Mouse (Mus musculus): ENCODE data around the gene Mrps18b.
A peak's percentile ranks its signal among the peaks of the same experiment; 100 is the strongest.

Mrps18b gene

DNA sequence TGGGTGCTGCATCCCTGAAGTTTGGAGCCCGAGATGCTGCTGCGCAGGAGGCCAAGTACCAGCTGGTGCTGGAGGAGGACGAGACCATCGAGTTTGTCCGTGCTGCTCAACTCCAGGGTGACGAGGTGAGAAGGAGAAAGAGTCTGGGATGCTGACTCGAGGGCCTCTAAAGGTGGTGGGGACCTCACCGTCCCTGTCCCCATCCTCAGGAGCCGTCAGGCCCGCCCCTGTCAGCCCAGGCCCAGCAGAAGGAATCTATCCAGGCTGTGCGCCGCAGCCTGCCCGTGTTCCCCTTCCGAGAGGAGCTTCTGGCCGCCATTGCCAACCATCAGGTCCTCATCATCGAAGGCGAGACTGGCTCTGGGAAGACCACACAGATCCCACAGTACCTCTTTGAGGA lies 33.3 kb downstream of the Mrps18b start:
- no peak for DNase-seq (ENCODE audit: extremely low read depth, insufficient read length, low spot score)

DNA sequence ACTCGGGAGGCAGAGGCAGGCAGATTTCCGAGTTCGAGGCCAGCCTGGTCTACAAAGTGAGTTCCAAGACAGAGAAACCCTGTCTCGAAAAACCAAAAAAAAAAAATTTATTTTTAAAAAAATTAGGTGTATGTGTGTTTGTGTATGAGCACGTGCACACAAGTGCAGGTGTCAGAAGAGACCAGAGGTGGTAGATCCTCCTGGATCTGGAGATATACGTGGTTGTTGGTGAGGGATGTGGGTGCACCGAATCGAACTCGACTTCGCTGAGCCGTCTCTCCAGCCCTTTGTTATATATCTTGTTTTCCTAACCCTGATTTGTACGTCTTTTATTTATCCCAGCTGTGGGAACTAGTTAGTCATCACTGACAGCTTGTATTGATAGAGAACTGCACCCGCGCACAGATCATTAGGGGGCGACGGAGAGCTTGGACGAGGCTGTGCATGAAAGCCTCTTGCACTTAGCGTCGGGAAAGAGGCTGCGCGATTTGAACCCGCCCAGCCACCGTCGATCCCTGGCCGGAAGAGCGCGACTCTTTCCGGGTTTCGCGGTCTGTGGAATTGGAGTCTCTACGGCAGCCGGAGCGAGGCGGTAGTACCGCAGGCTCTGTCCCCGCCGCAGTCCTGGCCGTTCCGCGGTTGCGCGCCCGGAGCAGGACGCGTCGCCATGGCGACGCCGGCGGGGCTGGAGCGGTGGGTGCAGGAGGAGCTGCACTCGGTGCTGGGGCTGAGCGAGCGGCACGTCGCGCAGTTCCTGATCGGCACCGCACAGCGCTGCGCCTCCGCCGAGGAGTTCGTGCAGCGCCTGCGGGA lies 36.7 kb downstream of the Mrps18b start, which contains the start of gene Dhx16:
TSS of gene Dhx16 (plus strand) at position 575 of the 813 bp plus-strand sequence.
- DNase-seq (ENCODE audit: extremely low read depth, insufficient read length, low spot score), result peak; percentile 97

DNA sequence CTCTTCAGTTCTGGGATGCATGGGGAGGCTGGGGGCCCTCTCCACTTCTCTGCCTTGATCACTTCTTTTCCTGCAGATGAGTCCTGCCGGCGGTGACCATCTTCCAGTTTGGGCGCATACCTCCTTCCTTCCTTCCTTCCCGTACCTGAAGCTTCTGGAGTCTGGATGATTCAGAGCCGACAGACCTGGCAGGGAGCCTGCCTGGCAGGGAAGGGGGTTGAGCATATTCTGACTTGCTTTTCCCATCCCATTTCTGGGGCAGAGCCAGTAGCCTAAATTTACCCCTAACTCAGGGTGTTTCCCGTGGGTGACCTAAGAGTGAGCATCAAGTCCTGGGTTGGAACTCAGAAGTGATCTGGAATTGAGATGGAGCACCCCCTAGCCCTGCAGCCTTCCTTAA lies 41.5 kb downstream of the Mrps18b start:
- DNase-seq (ENCODE audit: extremely low read depth, insufficient read length, low spot score), result no peak

DNA sequence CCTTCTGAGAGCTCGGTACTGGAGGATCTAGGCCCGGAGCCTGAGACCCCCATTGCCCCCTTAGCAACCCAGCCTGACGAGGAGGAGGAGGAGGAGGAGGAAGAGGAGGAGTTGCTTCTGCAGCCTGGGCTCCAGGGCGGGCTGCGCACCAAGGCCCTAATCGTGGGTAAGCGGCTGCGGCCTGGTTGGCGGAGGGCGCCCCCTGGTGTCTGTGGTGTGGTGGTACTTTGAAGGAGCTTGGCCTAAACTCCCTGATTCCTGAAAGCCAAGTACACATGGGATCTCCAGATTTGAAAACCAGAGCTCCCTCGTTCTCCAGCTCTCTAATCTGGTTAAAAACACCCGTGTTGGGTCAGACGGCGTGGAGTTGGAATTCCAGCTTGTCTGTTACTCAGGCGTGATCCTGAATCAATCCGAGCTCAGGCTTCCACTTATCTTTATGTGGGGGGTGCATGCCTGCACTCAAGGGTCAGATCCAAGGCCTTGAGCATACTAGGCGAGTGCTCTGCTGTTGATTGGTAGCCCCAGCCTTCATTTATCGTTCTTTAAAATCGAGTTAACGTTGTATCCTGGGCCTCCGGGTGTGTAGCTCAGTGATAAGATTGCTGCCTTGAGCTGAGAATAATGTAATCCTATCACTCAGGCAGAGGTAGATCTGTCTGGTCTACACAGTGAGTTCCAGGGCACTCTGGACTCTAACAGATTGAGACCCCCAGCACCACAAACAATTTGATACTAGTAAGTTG lies 42.2 kb downstream of the Mrps18b start:
- DNase-seq (ENCODE audit: extremely low read depth, insufficient read length, low spot score), result peak; percentile 81

DNA sequence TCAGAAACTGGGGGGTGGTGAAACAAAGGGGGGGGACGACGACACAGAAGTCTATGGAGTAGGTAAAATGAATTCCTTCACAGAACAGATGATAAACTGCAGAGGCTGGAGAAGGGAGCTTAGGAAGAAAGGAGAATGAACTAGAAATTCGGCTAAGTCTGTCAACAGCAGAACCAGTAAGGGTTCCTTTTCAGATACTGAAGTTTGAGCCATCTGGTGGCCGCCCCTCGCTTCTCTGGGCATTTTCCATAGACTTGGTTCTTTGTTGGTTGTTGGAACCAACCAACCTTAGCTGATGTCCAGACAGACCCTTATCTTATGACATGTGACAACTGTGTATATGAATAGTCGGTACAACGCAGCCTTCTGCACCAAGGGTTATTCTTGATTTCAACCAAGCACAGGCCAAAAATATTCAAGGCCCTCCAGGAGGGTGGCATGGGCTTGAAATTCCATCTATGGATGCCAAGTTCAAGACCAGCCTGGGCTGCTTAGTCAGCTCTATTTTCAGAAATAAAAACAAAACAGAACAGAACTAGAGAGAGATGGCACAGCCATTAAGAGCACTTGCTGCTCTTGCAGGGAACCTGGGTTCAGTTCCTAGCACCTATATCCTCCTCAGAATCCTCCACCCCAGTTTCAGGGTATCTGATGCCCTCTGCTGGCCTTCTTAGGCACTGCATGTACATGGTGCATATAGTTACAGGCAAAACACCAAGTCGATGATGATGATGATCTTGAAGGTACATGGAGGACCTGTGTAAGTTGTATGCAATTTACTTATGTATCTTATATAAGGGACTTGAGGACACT lies 45.1 kb downstream of the Mrps18b start:
- DNase-seq (ENCODE audit: extremely low read depth, insufficient read length, low spot score), result no peak

DNA sequence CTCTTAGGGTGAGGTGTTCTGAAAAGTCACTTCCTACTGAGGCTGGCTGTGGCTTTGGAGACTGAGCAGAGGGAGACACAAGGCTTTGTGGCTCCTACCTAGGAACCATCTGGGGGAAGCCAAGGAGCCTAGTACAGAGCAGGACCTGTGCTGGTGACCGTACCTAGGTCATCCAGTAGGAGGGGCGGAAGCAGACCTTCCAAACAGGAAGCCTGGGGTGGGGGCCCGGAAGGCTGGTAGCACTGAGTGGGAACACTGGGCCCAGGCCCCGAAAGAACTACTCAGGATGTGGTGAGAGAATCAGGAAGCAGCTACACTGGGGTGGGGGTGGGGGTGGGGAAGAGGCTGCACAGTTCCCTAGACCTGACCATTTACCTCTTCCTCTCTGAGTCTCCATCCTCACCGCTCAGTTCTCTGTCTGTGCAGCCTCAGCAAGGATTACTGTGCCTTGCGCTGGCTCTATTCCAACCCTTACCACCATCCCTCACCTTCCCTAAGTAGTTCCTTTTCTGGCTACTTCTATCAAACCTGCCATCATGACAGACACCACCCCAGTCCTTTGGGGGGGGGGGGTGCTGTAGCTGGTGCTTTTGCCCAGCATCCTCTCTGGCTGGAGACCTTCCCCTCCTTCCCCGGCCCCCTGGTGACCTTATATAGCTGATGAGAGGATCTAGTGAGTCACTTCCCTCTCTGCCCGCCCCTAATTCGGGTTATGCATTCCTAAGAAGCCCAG lies 45.9 kb downstream of the Mrps18b start:
- peak; percentile 86 for DNase-seq (ENCODE audit: extremely low read depth, insufficient read length, low spot score)

DNA sequence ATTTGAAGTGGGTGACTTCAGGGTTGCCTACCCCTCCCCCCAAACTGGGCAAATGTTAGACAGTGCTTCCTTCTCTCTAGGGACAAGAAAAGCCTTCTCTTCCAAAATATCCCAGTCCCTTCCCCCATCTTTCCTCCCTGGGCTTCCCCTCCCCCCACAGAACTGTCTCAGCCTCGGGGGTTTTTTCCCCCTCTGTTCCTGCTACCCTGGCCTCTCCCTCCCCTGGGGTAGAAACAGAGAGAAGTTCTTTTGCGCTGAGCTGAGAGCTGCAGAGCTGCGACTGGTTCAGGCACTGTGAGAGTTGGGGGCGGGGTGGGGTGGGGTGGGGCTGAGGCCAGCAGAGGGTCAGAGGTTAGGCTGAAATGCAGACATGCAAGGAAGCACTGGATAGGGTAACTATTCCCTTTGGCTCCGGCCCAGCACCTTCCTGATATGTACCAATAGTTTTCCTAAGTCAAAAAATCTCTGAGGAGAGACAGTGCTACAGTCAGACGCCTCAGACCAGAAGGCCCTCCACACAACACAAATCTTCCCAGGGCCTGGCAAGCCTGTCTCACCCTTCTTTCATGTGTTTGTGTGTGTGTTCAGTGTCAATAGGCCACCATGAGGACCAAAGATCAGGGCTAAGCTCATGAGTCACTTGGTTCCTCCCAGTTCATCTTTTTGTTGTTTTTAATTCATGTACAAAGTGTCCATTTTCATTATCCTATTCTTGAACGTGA lies 46.7 kb downstream of the Mrps18b start:
- peak; percentile 62 for DNase-seq (ENCODE audit: extremely low read depth, insufficient read length, low spot score)

DNA sequence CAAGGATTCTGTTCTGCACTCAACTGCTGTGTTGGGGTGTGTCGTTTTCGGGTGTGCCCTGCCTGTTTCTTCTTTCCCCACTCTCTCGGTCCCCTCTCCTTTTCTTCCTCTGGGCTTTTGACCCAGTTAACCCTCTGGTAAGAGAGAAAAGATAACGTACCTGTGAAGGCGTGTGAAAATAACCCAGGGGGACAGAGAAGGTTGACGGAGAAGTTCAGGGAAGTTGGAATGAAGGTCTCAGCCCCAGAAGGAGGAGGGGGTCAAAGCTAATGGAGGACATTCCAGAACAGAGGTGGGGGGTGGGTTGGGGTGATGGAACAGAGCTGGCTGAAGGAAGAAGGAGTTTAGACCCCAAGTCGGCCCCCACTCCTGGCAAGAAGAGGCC lies 47.2 kb downstream of the Mrps18b start:
- DNase-seq (ENCODE audit: extremely low read depth, insufficient read length, low spot score), result no peak

DNA sequence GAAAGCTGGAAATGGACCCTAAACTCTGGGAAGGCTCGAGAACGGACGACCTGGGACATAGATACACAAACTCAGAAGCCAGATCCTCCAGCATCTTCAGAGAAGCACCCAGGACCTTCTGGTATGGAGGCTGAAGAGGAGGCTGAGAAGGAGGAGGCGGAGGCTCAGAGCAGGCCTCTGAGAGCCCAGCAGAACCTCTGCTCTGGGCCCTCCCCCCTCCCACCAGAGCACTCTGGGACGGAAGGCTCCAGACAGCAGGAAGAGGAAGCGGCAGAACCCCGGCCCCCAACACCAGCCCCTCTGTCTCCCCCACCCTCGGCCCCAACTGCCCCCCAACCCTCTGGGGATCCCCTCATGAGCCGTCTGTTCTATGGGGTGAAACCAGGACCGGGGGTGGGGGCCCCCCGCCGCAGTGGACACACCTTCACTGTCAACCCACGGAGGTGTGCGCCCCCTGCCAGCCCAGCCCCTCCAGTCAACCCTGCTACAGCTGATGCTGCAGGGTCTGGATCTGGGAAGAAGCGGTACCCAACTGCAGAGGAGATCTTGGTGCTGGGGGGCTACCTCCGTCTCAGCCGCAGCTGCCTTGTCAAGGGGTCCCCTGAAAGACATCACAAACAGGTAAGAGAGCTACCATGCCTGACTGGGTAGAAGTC lies 47.9 kb downstream of the Mrps18b start:
- peak; percentile 46 for DNase-seq (ENCODE audit: extremely low read depth, insufficient read length, low spot score)

DNA sequence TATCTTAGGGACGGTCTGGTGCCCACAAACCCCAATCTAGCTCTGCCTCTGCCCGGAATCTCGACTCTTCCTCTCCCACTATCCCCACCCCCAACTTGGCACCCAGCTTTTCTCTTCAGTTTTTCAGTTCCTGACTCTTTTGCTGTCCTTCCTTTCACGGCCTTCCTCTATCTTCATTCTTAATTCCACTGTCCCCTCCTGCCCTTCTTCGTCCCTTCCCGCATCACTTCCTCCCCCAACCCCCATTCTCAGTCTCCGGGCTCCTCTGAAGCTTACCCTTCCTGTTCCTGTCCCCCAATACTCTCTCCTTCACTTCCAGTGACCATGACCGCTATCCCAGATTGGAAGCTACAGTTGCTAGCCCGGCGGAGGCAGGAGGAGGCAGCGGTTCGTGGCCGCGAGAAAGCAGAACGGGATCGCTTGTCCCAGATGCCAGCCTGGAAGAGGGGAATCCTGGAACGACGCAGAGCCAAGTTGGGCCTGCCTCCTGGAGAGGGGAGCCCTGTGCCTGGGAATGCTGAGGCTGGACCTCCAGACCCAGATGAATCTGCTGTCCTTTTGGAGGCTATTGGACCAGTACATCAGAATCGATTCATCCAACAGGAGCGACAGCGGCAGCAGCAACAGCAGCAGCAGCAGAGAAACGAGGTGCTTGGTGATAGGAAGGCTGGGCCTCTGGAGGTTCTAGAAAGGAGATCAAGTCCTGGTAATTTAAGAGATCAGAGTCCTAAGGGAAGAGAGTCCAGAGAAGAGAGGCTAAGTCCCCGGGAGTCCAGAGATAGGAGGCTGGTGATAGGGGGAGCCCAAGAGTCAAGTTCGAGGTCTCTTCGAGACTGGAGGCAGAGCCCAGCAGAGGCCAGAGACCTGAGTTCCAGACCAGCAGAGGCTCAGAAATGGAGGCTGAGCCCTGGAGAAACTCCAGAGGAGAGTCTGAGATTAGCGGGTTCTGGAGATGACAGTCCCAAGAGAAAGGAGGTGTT lies 49.0 kb downstream of the Mrps18b start:
- DNase-seq (ENCODE audit: extremely low read depth, insufficient read length, low spot score), result peak; percentile 64

DNA sequence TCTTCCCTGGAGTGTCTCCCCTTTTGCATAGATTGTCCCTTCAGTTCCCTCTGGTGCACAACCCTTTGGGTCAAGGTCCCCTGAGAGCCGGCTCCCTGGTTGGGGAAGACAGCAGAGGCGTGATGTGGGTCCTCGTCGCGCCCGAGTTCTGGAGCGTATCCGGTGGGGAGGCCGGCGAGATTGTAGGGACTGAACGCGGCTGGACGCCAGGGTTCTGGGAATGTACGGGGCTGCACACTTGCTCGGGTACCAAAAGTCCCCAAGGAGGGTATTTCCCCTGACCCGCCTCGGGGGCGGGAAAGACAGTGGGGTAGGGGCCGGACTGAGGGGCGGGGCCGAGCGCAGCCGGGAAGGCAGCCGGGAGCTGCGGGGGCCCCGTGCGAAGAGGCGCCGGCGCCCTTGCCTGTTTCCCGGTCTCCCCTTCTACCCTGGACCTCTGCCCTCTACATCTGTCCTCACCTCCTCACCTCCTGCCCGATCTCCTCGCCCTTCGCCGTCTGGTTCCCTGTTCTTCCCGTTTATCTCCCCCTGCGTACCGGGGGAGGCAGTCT lies 49.8 kb downstream of the Mrps18b start:
- DNase-seq (ENCODE audit: extremely low read depth, insufficient read length, low spot score), result peak; percentile 79

DNA sequence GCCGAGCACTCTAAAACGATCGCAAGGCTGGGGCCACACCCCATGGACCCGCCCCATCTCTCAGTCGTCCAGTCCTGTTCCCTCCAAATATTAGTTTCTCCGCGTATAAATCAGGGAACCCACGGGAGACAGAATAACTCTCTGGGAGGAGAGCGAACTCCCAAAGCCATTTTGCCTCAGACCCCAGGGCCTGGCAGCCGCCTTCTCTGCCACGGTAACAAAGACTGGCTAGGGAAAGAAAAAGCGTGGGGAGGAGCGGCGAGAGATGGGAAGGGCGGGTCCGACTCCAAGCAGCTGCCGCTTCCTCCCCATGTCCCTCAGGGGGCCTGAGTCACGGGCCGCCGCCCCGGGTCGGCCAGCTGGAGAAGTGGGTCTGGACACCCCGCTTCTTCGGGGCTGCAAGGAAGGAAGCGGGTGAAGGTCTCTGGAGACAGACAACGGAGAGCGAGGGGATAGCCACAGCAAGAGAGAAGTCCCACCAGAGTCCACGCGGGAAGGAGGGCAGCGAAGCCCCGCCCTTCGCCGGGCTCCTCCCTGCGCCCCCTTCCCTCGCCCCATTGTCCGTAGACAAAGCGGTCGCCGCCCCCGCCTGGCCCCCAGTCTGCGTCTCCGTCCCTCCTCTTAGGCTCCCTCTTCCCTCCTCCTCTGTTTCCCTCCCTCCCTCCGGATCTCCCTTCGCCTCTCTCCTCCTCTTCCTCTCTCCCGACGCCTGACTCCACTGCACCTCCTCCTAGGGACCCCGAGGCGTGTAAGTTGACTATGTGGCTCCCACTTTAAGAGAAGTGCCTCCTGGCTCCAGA lies 50.5 kb downstream of the Mrps18b start, which contains the start of gene Ppp1r18:
TSS of gene Ppp1r18 (plus strand) at position 113 of the 800 bp plus-strand sequence.
- peak; percentile 90 for DNase-seq (ENCODE audit: extremely low read depth, insufficient read length, low spot score)

DNA sequence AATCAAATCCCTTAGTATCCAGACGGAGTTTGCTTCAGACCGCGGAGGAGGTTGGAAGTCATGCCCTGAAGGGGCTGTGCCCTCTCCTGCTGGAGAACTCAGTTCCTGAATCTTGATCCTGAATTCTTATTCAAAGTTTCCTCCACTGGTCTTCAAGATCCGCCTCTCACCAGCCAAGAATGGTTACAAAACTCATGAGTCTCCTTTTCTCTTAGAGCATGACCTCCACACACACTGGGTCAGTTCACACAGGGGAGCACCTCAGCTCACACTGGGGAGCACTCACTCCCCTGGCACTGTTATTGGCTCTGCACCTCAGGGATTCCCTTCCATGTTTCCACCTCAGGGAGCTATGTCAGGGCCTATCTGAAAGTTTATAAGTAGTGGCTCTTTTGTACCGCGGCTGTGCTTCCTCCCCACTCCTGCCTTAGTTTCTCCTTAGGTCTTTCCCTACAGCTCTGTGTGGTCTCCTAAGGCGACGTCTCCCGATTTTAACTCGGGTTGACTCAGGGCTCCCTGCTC lies 51.3 kb downstream of the Mrps18b start:
- no peak for DNase-seq (ENCODE audit: extremely low read depth, insufficient read length, low spot score)

DNA sequence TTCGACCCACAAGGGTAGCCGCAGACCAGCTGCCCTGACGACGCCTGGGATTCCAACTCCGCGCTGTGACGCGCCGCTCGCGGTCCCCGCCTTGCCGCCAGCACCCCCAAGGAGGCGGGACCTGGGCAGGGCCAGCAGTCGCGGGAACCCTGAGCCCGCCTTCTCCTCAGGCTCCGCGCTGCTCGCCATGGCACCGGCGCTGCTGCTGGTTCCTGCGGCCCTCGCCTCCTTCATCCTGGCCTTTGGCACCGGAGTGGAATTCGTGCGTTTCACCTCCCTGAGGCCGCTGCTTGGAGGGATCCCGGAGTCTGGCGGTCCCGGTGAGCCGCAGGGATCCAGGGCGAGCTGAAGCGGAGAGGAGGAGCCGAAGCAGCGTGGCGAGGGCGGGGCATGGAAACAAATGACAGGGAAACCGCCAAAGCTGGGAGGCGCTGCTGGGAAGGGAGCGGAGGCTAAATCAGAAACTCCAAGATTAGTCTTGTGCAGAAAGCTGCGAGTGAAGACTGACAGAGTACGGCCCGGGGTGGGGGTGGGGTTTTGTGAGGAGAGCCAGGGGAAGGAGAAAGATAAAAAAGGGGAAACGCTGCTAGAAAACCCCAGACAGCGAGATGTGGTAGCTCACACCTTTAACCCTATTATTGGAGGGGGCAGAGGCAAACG lies 54.9 kb downstream of the Mrps18b start, which contains the start of gene Nrm:
TSS of gene Nrm (plus strand) at position 121 of the 660 bp plus-strand sequence.
- peak; percentile 97 for DNase-seq (ENCODE audit: extremely low read depth, insufficient read length, low spot score)

DNA sequence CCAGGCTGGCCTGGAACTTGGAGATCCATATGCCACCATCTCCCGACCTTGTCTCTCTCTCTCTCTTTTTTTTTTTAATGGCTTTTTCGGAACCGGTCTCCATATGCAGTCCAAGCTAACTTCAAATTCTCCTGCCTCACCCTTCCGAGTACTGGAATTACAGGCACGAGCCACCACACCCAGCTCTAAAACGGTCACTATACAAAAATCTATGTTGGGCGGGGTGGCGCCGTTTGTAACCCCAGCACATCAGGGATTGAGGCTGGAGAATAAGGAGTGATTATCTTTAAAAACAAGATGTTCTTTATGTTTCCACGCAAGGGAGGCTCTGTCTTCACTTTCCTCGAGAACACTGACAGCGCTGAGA lies 55.4 kb downstream of the Mrps18b start:
- DNase-seq (ENCODE audit: extremely low read depth, insufficient read length, low spot score), result no peak
